Mouse (Mus musculus): Measurements from ENCODE around the gene Trap1a. TPM values are rescaled to one million over a fixed set of nuclear protein-coding genes. Genes with fewer than 3 reads are reported as not detected.

Trap1a gene
- polyA plus RNA-seq, 1 experiment from 2014 or later, result not detected

Other genes with a start within 250 kb of the Trap1a start
- gene Serpina7, start 248.4 kb upstream of the Trap1a start, polyA plus RNA-seq (2015; fragmentation: Nextera tagmentation; extraction: Ambion mirVana), result not detected in 2 replicates
- gene 4930513O06Rik, start 247.4 kb upstream of the Trap1a start, polyA plus RNA-seq (2015; fragmentation: Nextera tagmentation; extraction: Ambion mirVana), result not detected in 2 replicates
- gene 4933428M09Rik, start 154.5 kb upstream of the Trap1a start, polyA plus RNA-seq (2015; fragmentation: Nextera tagmentation; extraction: Ambion mirVana), result not detected in 2 replicates
- gene Mum1l1, start 123.6 kb upstream of the Trap1a start, polyA plus RNA-seq (2015; fragmentation: Nextera tagmentation; extraction: Ambion mirVana), result 27.7 and 31.3 TPM in 2 replicates
- gene D330045A20Rik, start 146.7 kb downstream of the Trap1a start, polyA plus RNA-seq (2015; fragmentation: Nextera tagmentation; extraction: Ambion mirVana), result 0.86 and 1.1 TPM in 2 replicates
- 36.0 and 37.1 TPM in 2 replicates for gene Rnf128, start 229.6 kb downstream of the Trap1a start, polyA plus RNA-seq (2015; fragmentation: Nextera tagmentation; extraction: Ambion mirVana)